Mouse (Mus musculus) E14TG2a.4 (cell line): ENCODE measurements around the gene Tbc1d17.

Source experiments
- CTCF ChIP-seq: conservative IDR thresholded peaks from 2 replicates; pipeline ENCODE4 v1.5.1; 2014; ENCODE audit warnings: low read length
- POU5F1 ChIP-seq: IDR thresholded peaks from 2 replicates; pipeline ENCODE4 v1.6.1; 2014; ENCODE audit warnings: low read length, borderline replicate concordance

- TF ChIP-seq CTCF (no peak), POU5F1 (no peak)
Observed at GRCm38 (mm10) chr7:44868465-44868864, 19.6 kb upstream of the Tbc1d17 start.
